Mouse (Mus musculus) liver, postnatal 0 days (tissue): ENCODE data around the gene Ppp6r1. TPM values are rescaled to one million over a fixed set of nuclear protein-coding genes. Genes with fewer than 3 reads are reported as not detected.
"Not testable (repeated sequence)": the region's sequence is repeated elsewhere in the genome, so short reads cannot be mapped to it uniquely, and the experiment has no call there.

Experiments
- ATAC-seq: fragments of 200-750 bp; cut with Nextera tagmentation; 2 replicates; pipeline ENCODE4 v1.8.0; 2017; ENCODE audit warnings: mild to moderate bottlenecking, moderate library complexity
- DNase-seq: peaks from one replicate; pipeline ENCODE4 v3.0.0-alpha.2; 2016
- H3K27ac ChIP-seq: fragments of 300-500 bp; sonication (generic); 2 replicates; pipeline ENCODE4 v1.5.1; 2014; ENCODE audit warnings: antibody characterized with exemption, moderate library complexity, mild to moderate bottlenecking, low read depth
- H3K27me3 ChIP-seq: fragments of 300-500 bp; sonication (generic); 2 replicates; pipeline ENCODE4 v1.6.1; 2014; ENCODE audit warnings: low read length, control low read depth, mixed read lengths; ENCODE audit not compliant: insufficient read depth
- H3K36me3 ChIP-seq: fragments of 300-500 bp; sonication (generic); replicated peaks from 2 replicates; pipeline ENCODE4 v1.6.1; 2014; ENCODE audit warnings: mild to moderate bottlenecking, control low read depth, low read length, moderate library complexity, mixed read lengths; ENCODE audit not compliant: insufficient read depth
- H3K4me1 ChIP-seq: fragments of 300-500 bp; sonication (generic); 2 replicates; pipeline ENCODE4 v1.6.1; 2014; ENCODE audit warnings: antibody characterized with exemption, mild to moderate bottlenecking, control low read depth; ENCODE audit not compliant: insufficient read depth
- H3K4me2 ChIP-seq: fragments of 300-500 bp; sonication (generic); 2 replicates; pipeline ENCODE4 v1.6.1; 2014; ENCODE audit warnings: low read depth, mild to moderate bottlenecking, low read length, moderate library complexity, mixed read lengths
- H3K4me3 ChIP-seq: fragments of 300-500 bp; sonication (generic); 2 replicates; pipeline ENCODE4 v1.5.1; 2014; ENCODE audit warnings: low read depth, low read length
- H3K9ac ChIP-seq: fragments of 300-500 bp; sonication (generic); replicated peaks from 2 replicates; pipeline ENCODE4 v1.6.1; 2014; ENCODE audit warnings: mild to moderate bottlenecking, moderate library complexity
- H3K9me3 ChIP-seq: fragments of 300-500 bp; sonication (generic); 2 replicates; pipeline ENCODE4 v1.6.1; 2016; ENCODE audit warnings: mild to moderate bottlenecking, control low read depth, low read length, mixed read lengths
- CTCF ChIP-seq: sonication (generic); IDR thresholded peaks from 2 replicates; pipeline ENCODE4 v1.5.1; 2016; ENCODE audit warnings: antibody characterized with exemption, low read depth
- EP300 ChIP-seq: IDR thresholded peaks from 2 replicates; pipeline ENCODE4 v1.6.1; 2016; ENCODE audit warnings: antibody characterized with exemption, low read depth, mild to moderate bottlenecking
- WGBS: fragments of 180-500 bp; shearing (Covaris S2); extraction: QIAGEN DNeasy Blood & Tissue Kit; methylation state at CpG from one replicate; pipeline ENCODE4 v1.1.7; 2014; ENCODE audit not compliant: insufficient replicate concordance; 5-methylcytosine and 5-hydroxymethylcytosine counted together
- polyA plus RNA-seq: library from polyadenylated mRNA; unstranded; fragments of >200 nt; fragmentation: Nextera tagmentation; extraction: Ambion mirVana; gene quantifications from 2 replicates; pipeline ENCODE4 v1.2.1, GENCODE M21; 2015

Gene Ppp6r1
- polyA plus RNA-seq, 1 experiment from 2014 or later: 4.5 TPM

DNA sequence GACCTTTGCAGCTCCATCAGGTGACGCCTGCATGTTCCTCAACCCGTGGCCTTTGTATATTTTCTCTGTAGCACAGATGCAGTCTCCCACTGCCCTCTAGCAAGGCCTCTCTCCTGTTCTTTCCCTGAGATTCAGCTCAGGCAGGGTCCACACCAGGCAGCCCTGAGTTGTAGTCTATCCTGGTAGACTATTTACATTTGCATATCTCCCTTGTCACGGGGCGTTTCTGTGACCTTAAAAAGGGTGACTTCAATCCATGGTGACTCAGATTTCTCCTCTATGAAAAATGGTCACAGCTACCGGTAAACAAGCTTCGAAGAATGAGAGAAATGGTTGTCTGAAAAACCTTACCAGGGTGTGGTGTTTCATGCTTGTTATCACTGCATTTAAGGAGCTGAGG is 54.9 kb downstream of the Ppp6r1 start, which contains the start of gene Ptprh:
Gene Ptprh (minus strand): TSS at position 169 of the 400 bp plus-strand sequence.
- H3K27ac ChIP-seq: no peak within 1 kb of the TSS
- no peaks in the 10 kb centered on the region for H3K27me3 ChIP-seq
- H3K36me3 ChIP-seq: no peaks in the 10 kb centered on the region
- H3K9ac ChIP-seq: no peak within 1 kb of the TSS
- H3K4me1 ChIP-seq: no peaks in the 10 kb centered on the region
- TF ChIP-seq EP300 (no peak), CTCF (no peak)
- 52% methylated on average over 6 of the region's 6 CpGs for WGBS
- H3K9me3 ChIP-seq: no peaks in the 10 kb centered on the region
- H3K4me2 ChIP-seq: no peak within 1 kb of the TSS
- DNase-seq (no peak), ATAC-seq (no peak)
- no peak within 1 kb of the TSS for H3K4me3 ChIP-seq

DNA sequence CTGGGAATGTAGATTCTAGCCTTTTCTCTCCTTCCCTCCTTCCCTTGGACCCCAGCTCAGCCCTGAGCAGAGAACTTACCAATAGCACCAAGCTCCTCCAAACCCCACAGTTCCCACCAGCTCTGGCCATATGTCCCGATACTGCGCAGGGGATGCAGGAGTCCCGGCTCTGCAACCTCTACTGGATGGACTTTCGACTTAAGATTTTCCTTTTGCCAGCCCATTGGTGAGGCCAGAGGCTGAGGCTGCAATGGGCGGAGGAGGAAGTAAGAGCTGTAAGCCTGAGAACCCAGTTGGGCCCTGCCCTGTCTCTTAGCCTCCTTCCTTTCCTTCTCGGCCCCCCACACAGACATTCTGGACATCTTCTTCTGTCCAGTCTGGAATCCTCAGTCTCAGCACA is 55.9 kb downstream of the Ppp6r1 start:
- no peak overlapping the region for H3K9ac ChIP-seq

GRCm38 (mm10) chr7:4597046-4597445 is 61.8 kb downstream of the Ppp6r1 start:
- H3K27ac ChIP-seq, ATAC-seq, DNase-seq, H3K9ac ChIP-seq, H3K4me1 ChIP-seq, H3K4me3 ChIP-seq, H3K36me3 ChIP-seq, H3K27me3 ChIP-seq, H3K4me2 ChIP-seq, H3K9me3 ChIP-seq: not testable (repeated sequence)
- WGBS: 47% methylated on average over 4 of the region's 4 CpGs

More for the DNA sequence above, 55.9 kb downstream of the Ppp6r1 start:
- Histone ChIP-seq H3K27me3 (no peaks in the 10 kb centered on the region), H3K4me3 (no peak overlapping the region), H3K4me1 (no peaks in the 10 kb centered on the region), H3K9me3 (no peaks in the 10 kb centered on the region), H3K36me3 (no peaks in the 10 kb centered on the region), H3K27ac (no peak overlapping the region), H3K4me2 (no peak overlapping the region)
- TF ChIP-seq CTCF: no peak
- TF ChIP-seq EP300: no peak
- no peak for ATAC-seq
- DNase-seq: no peak
- 77% methylated on average over 6 of the region's 6 CpGs for WGBS

Other genes with a start within 250 kb of the Ppp6r1 start
- 7.0 and 7.8 TPM in 2 replicates for gene Rdh13, start 213.4 kb downstream of the Ppp6r1 start, polyA plus RNA-seq
- gene Eps8l1, start 198.3 kb downstream of the Ppp6r1 start, polyA plus RNA-seq: 0.37 and 0.97 TPM in 2 replicates
- gene Ppp1r12c, start 157.3 kb downstream of the Ppp6r1 start, polyA plus RNA-seq: 14.9 and 15.6 TPM in 2 replicates
- 5.3 and 11.2 TPM in 2 replicates for gene Tnnt1, start 142.6 kb downstream of the Ppp6r1 start, polyA plus RNA-seq
- gene Tnni3, start 134.8 kb downstream of the Ppp6r1 start, polyA plus RNA-seq: 0.27 and 0.46 TPM in 2 replicates
- gene Dnaaf3, start 126.6 kb downstream of the Ppp6r1 start, polyA plus RNA-seq: 0.05 and 0.17 TPM in 2 replicates
- 0.09 TPM in 2 replicates for gene Syt5, start 111.5 kb downstream of the Ppp6r1 start, polyA plus RNA-seq
- gene Ptprh, start 55.0 kb downstream of the Ppp6r1 start, polyA plus RNA-seq: not detected in 2 replicates
- 31.8 and 35.4 TPM in 2 replicates for gene Tmem86b, start 27.6 kb downstream of the Ppp6r1 start, polyA plus RNA-seq
- gene Hspbp1, start 26.0 kb upstream of the Ppp6r1 start, polyA plus RNA-seq: 27.6 and 33.1 TPM in 2 replicates
- not detected in 2 replicates for gene Brsk1, start 31.6 kb upstream of the Ppp6r1 start, polyA plus RNA-seq
- 0.29 and 0.34 TPM in 2 replicates for gene Tmem150b, start 66.2 kb upstream of the Ppp6r1 start, polyA plus RNA-seq
- 25.9 and 33.6 TPM in 2 replicates for gene Kmt5c, start 81.1 kb upstream of the Ppp6r1 start, polyA plus RNA-seq
- gene Cox6b2, start 94.1 kb upstream of the Ppp6r1 start, polyA plus RNA-seq: 63.8 and 68.7 TPM in 2 replicates
- gene Fam71e2, start 112.3 kb upstream of the Ppp6r1 start, polyA plus RNA-seq: not detected in 2 replicates
- gene Il11, start 123.8 kb upstream of the Ppp6r1 start, polyA plus RNA-seq: 0.07 TPM in 1 of 2 replicates, not detected in the other
- 0.34 TPM in 1 of 2 replicates, not detected in the other for gene Tmem190, start 123.9 kb upstream of the Ppp6r1 start, polyA plus RNA-seq
- gene Tmem238, start 130.6 kb upstream of the Ppp6r1 start, polyA plus RNA-seq: 23.6 and 24.2 TPM in 2 replicates
- 280 and 288 TPM in 2 replicates for gene Rpl28, start 133.9 kb upstream of the Ppp6r1 start, polyA plus RNA-seq
- 135 and 139 TPM in 2 replicates for gene Ube2s, start 153.6 kb upstream of the Ppp6r1 start, polyA plus RNA-seq
- not detected in 2 replicates for gene Shisa7, start 185.7 kb upstream of the Ppp6r1 start, polyA plus RNA-seq
- gene Isoc2b, start 211.2 kb upstream of the Ppp6r1 start, polyA plus RNA-seq: 8.0 and 8.3 TPM in 2 replicates
- gene Isoc2a, start 218.1 kb upstream of the Ppp6r1 start, polyA plus RNA-seq: 2.3 and 2.4 TPM in 2 replicates
- gene Gm36210, start 247.5 kb upstream of the Ppp6r1 start, polyA plus RNA-seq: not detected in 2 replicates